Mouse (Mus musculus) thymus, adult 2 months (tissue): ENCODE measurements around the gene Mtfr1l.

Source experiments
- CTCF ChIP-seq: fragments of 200-500 bp; IDR thresholded peaks from 2 replicates; pipeline ENCODE4 v1.5.1; 2012; ENCODE audit warnings: mild to moderate bottlenecking, control low read depth, low read length, moderate library complexity, borderline replicate concordance; ENCODE audit not compliant: control insufficient read depth, poor library complexity, insufficient read depth; ENCODE audit errors: extremely low read depth
- POLR2A ChIP-seq: fragments of 200-500 bp; IDR thresholded peaks from 2 replicates; pipeline ENCODE4 v1.6.1; 2012; ENCODE audit warnings: mild to moderate bottlenecking, low read length, control low read depth, moderate library complexity; ENCODE audit not compliant: control insufficient read depth, poor library complexity, insufficient read depth; ENCODE audit errors: extremely low read depth

DNA sequence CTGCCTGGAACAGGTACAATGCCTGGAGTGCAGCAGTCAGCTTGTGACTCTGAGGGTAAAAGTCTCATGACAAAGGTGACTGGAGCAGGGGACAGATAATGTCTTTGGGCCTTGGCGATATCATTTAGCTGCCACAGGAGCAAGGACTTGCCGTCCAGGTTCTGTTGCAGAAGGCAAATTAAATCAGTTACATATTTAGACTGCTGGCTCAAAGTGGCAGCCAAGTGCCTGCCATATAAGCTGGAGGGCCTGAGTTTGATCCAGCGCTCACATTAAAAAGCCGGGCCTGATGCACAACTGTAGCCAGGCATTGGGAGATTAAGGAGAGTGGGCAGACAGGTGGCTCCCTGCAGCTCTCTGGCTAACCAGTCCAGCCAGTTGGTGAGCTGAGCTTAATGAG, 55.3 kb downstream of the Mtfr1l start:
- no peak for TF ChIP-seq CTCF
- no peak for TF ChIP-seq POLR2A
